Mouse (Mus musculus) heart, embryonic 14.5 days (tissue): ENCODE measurements at regions not wholly inside any gene's neighbourhood (a gene's known extent, or its start where the extent isn't known, plus 50 kb on each side); places are given as distances from the start of the nearest gene placed in this dataset.
A peak's percentile ranks its signal among the peaks of the same experiment; 100 is the strongest.

ENCODE experiments used
- ATAC-seq: fragments of 200-750 bp; cut with Nextera tagmentation; 2 replicates; pipeline ENCODE4 v1.8.0; 2017; ENCODE audit warnings: low read depth, moderate TSS enrichment; ENCODE audit not compliant: insufficient number of reproducible peaks, insufficient read depth, low FRiP score
- H3K27ac ChIP-seq, 2 experiments: fragments of 200-500 bp in 1 of 2; fragments of 300-500 bp in 1 of 2; sonication (generic) in 1 of 2; replicated peaks in 1 of 2; 2 replicates each; pipeline ENCODE4 v1.5.1; 2012 to 2014; ENCODE audit warnings: low read depth in 2 of 2, low read length in 2 of 2, control low read depth in 1 of 2, mild to moderate bottlenecking in 1 of 2, mixed read lengths in 1 of 2; ENCODE audit not compliant: control insufficient read depth in 1 of 2, insufficient read depth in 1 of 2
- H3K27me3 ChIP-seq: fragments of 300-500 bp; sonication (generic); 2 replicates; pipeline ENCODE4 v1.6.1; 2014; ENCODE audit warnings: mild to moderate bottlenecking, low read length, control low read depth; ENCODE audit not compliant: control insufficient read depth, insufficient read depth
- H3K36me3 ChIP-seq: fragments of 300-500 bp; sonication (generic); 2 replicates; pipeline ENCODE4 v1.6.1; 2014; ENCODE audit warnings: mild to moderate bottlenecking, control low read depth, low read length, mixed read lengths; ENCODE audit not compliant: control insufficient read depth, insufficient read depth
- H3K4me1 ChIP-seq, 2 experiments: fragments of 200-500 bp in 1 of 2; fragments of 300-500 bp in 1 of 2; sonication (generic) in 1 of 2; 2 replicates each; pipeline ENCODE4 v1.6.1; 2012 to 2014; ENCODE audit warnings: low read length in 2 of 2, control low read depth in 1 of 2, mixed read lengths in 1 of 2; ENCODE audit not compliant: control insufficient read depth in 2 of 2, insufficient read depth in 2 of 2
- H3K4me2 ChIP-seq: fragments of 300-500 bp; sonication (generic); 2 replicates; pipeline ENCODE4 v1.6.1; 2014; ENCODE audit warnings: mild to moderate bottlenecking, low read length
- H3K4me3 ChIP-seq, 2 experiments: fragments of 200-500 bp in 1 of 2; fragments of 300-500 bp in 1 of 2; sonication (generic) in 1 of 2; 2 replicates each; pipeline ENCODE4 v1.5.1; 2012 to 2014; ENCODE audit warnings: low read length in 2 of 2, mild to moderate bottlenecking in 2 of 2, control low read depth in 1 of 2, low read depth in 1 of 2, moderate library complexity in 1 of 2; ENCODE audit not compliant: control insufficient read depth in 1 of 2, insufficient read depth in 1 of 2
- H3K9ac ChIP-seq: fragments of 300-500 bp; sonication (generic); 2 replicates; pipeline ENCODE4 v1.6.1; 2014; ENCODE audit warnings: mild to moderate bottlenecking, low read length
- H3K9me3 ChIP-seq: fragments of 300-500 bp; sonication (generic); 2 replicates; pipeline ENCODE4 v1.6.1; 2016; ENCODE audit warnings: low read length, control low read depth; ENCODE audit not compliant: control insufficient read depth
- WGBS: fragments of 180-500 bp; shearing (Covaris S2); extraction: QIAGEN DNeasy Blood & Tissue Kit; methylation state at CpG from one replicate; pipeline ENCODE4 v1.1.7; 2014; 5-methylcytosine and 5-hydroxymethylcytosine counted together

DNA sequence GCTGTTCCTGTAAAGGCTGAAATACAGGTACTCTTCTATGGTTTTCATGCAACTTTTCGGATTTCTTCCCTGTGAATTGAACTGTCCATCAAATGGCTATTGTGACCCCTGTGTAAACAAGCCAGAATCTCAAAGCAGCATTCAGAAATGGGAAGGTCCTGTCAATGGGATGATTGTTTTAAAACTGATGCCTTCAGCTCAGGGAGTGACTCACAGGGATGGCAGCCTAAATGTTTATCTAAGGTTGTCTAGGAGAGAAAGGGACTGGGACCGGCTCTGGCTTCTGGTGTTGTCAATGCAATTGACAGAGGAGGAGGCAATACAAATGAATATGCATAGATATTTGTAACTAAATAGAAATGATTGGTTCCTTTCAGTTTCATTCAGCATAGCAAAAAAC, 421.3 kb downstream of the Epha4 start:
- ATAC-seq, result no peak

DNA sequence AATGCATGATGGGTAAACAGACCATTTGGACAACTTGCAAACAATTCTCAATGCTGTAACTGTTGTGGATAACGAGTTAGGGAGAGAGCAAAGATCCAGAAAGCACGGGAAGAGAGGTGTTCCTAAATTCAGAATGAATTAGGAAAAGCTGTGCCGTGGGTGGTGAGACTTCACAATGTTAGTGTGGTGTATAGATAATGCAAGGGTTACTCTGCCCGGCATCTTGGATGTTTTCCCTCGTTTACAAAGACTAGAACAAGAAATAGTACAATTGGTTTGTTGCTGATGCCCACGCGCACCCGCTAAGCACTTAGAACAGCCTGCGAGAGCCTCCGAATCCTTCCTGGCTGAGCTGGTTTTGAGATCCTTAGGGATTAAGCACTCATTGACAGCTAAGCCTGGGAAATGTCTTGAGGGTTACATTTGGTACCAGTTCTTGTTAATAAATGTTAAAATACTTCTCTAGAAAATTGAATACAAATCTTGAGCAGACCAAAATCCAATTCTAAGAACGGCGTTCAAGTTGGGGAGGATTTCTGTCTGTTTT, 413.1 kb downstream of the Epha4 start:
- Histone ChIP-seq H3K9ac (no peak overlapping the region), H3K9me3 (no peaks in the 10 kb centered on the region), H3K36me3 (no peaks in the 10 kb centered on the region), H3K27ac (no peak overlapping the region), H3K4me3 (no peak overlapping the region), H3K4me1 (no peaks in the 10 kb centered on the region), H3K27me3 (no peaks in the 10 kb centered on the region), H3K4me2 (no peak overlapping the region)
- WGBS, result 46% methylated on average over 12 of the region's 12 CpGs
- no peak for ATAC-seq

More for the DNA sequence above, 421.3 kb downstream of the Epha4 start:
- Histone ChIP-seq H3K36me3 (no peaks in the 10 kb centered on the region), H3K4me3 (no peak overlapping the region), H3K4me2 (no peak overlapping the region), H3K4me1 (no peaks in the 10 kb centered on the region), H3K27ac (no peak overlapping the region), H3K9me3 (no peaks in the 10 kb centered on the region), H3K27me3 (no peaks in the 10 kb centered on the region), H3K9ac (no peak overlapping the region)
- WGBS, result 43% methylated on average over 2 of the region's 2 CpGs

DNA sequence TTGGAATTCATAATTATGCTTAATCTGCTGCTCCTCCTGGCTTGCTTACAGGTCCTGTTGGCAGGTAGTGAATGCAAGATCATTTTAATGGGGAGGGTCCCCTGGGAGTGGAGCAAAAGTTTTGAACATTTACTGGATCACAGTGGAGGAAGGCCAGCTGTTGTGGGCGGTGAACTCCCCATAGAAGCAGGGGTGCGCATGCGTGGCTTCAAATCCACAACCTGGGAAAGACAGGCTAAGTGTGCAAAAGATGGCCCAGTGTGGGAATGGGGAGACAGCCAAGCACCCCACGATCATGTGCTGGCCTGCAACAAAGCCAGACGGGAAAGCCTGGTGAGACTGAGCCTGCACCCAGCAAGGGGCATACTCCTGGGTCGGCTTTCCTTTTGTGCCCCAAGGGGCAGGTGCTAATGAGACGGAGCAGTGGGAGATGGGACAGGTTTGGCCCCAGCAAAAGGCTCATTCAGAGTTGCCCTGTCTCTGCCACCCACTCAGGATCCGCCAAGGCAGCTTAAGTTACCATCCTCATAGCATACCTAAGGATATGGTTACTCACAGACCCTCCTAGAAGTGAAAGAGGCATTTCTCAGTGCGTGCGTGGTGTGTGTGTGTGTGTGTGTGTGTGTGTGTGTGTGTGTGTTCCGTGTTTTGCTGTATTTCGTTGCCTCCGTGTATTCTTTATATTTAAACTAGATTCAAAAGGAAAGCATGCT, 412.3 kb downstream of the Epha4 start:
- Histone ChIP-seq H3K4me1 (no peaks in the 10 kb centered on the region), H3K27me3 (no peaks in the 10 kb centered on the region), H3K9me3 (no peaks in the 10 kb centered on the region), H3K4me3 (no peak overlapping the region), H3K9ac (no peak overlapping the region), H3K27ac (no peak overlapping the region), H3K36me3 (no peaks in the 10 kb centered on the region), H3K4me2 (no peak overlapping the region)
- WGBS, result 65% methylated on average over 13 of the region's 13 CpGs
- ATAC-seq, result no peak

DNA sequence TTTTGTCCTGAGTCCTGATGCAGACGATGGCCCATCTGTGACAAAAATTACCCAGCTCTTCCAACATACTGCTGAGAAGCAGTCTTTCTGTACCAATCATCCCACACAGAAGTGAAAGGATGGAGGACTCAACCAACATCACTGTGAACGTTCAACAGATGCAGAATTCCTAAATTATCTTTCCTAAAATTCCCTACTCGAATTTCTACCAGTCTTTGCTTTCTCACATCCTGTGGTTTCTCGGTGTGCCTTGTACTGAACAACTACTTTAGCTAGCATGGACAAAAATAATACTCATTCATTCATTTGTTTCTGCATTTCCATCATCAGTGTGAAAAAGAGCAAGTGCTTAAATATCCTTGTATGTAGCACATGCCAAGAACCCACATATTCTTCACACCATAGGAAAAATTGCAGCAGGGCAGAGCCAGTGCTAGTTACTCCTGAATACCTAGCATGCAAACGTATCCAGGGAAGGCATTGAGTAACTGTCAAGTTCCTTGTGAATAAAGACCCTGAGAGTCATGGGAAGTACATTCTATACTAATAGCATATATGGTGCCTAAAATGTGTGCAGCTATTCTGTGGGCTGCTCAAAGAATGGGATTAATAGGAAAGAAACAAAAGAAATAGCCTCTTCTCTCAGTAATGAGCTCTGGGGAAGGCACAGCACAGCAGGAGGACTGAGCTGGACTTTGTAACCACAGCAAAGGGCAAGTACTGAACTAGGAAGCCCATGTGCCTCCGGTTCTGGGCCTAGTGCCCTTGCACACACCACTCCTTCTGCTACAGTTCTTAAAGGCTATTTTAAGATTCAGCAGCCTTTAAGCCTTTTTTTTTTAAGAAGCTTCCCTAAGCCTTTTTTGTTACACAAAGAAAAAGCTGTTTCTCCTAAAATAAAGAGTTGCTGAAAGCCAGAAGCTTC, 404.8 kb downstream of the Epha4 start:
- Histone ChIP-seq H3K4me1 (no peaks in the 10 kb centered on the region), H3K9ac (no peak overlapping the region), H3K27ac (no peak overlapping the region), H3K4me2 (no peak overlapping the region), H3K36me3 (no peaks in the 10 kb centered on the region), H3K27me3 (no peaks in the 10 kb centered on the region), H3K9me3 (no peaks in the 10 kb centered on the region), H3K4me3 (no peak overlapping the region)
- 71% methylated on average over 6 of the region's 6 CpGs for WGBS
- ATAC-seq, result no peak

DNA sequence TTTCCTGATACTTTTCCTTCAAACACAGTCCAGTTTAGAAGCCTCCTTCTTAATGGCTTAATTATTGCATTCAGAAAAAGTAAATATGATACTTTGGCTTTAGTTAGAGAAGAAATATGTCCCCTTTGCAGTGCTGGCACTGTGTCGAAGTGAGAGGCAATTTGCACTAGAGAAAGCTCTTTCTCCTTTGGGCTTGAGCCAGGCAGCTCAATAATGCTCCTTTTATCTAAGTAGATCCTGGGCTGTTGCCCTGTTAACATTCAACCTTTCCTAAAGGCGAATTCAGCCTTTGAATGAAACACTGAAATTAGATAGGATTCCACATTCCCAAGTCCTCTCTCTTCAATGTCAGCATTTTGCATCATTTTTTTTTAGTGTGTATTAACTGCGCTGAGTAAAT, 386.5 kb downstream of the Epha4 start:
- peaks cover 2 to 13% of the 10 kb centered on the region in 2 experiments for H3K4me1 ChIP-seq
- H3K4me3 ChIP-seq, result no peak overlapping the region
- 54% methylated on average over 3 of the region's 3 CpGs for WGBS
- H3K36me3 ChIP-seq, result no peaks in the 10 kb centered on the region
- no peak overlapping the region for H3K4me2 ChIP-seq
- no peaks in the 10 kb centered on the region for H3K9me3 ChIP-seq
- H3K27me3 ChIP-seq, result no peaks in the 10 kb centered on the region
- H3K27ac ChIP-seq, result peak overlapping the region; percentile 14 to 31; a peak in 3 of 4 replicates
- H3K9ac ChIP-seq, result no peak overlapping the region
- ATAC-seq, result no peak

DNA sequence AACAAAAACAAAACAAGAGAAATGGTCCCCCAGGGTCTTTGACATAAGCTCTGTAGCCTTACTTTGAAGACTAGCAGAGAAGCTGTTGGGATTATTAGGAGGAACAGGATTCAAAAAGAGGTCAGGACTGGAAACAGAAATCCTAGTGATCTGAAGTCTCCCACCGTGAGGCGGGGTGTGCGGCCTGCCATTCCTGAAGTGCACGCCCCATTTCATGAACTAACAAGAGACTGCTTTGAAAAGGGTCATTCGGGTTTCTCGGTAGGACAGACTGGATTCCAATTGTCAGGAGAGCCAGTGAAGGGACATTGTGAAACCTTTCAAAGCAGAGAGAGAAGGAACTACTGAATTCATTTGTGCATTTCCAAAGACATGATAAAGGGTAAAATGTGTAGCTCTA, 377.2 kb downstream of the Epha4 start:
- H3K4me3 ChIP-seq, result no peak overlapping the region
- H3K4me1 ChIP-seq, result no peaks in the 10 kb centered on the region
- H3K27ac ChIP-seq, result no peak overlapping the region
- no peak for ATAC-seq
- H3K9ac ChIP-seq, result no peak overlapping the region
- H3K9me3 ChIP-seq, result no peaks in the 10 kb centered on the region
- H3K27me3 ChIP-seq, result no peaks in the 10 kb centered on the region
- H3K4me2 ChIP-seq, result no peak overlapping the region
- no peaks in the 10 kb centered on the region for H3K36me3 ChIP-seq
- 77% methylated on average over 6 of the region's 6 CpGs for WGBS

DNA sequence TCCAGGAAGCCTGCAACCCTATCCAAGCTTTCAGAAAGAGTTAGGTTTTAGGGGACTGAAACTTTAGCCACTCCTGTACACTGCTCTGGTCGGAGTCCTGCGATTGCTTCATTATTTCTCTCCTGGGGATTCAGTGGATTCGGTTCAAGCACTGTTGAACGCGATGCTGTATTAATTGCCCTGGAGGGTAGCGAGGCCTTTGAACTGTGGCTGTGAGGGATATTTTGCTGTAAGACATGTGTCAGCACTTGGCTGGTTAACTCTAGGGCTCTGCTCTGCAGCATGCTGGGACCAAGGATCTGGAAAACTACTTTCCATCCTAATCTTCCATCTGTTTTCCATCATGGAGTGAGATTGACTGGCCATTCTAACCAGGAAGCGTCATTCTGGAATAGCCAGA, 374.0 kb downstream of the Epha4 start:
- Histone ChIP-seq H3K9me3 (no peaks in the 10 kb centered on the region), H3K9ac (no peak overlapping the region), H3K4me1 (no peaks in the 10 kb centered on the region), H3K27ac (no peak overlapping the region), H3K4me3 (no peak overlapping the region), H3K27me3 (no peaks in the 10 kb centered on the region), H3K4me2 (no peak overlapping the region), H3K36me3 (no peaks in the 10 kb centered on the region)
- no peak for ATAC-seq
- WGBS, result 55% methylated on average over 7 of the region's 7 CpGs
